Mouse (Mus musculus): ENCODE measurements around the gene Cmah. TPM values are rescaled to one million over a fixed set of nuclear protein-coding genes. Genes with fewer than 3 reads are reported as not detected.

The Cmah gene
- polyA plus RNA-seq, 1 experiment from 2014 or later = 1.4 TPM

GRCm38 (mm10) chr13:24519976-24520647, 192.9 kb downstream of the Cmah start:
- H3K4me3 ChIP-seq (replicated peaks; ENCODE audit: low read depth, low read length) = no peak overlapping the region
- no peaks in the 10 kb centered on the region for H3K36me3 ChIP-seq (ENCODE audit: insufficient read depth, low read length)
- ATAC-seq (replicated peaks; ENCODE audit: low FRiP score, low read depth) (no peak), DNase-seq (ENCODE audit: low spot score) (no peak)
- H3K9ac ChIP-seq (ENCODE audit: low read depth, low read length) = no peak overlapping the region
- no peaks in the 10 kb centered on the region for H3K27me3 ChIP-seq (ENCODE audit: insufficient read depth, low read length)
- H3K4me1 ChIP-seq (replicated peaks; ENCODE audit: insufficient read depth, low read length) = no peaks in the 10 kb centered on the region
- WGBS = 59% methylated on average over 14 of the region's 14 CpGs
- H3K27ac ChIP-seq = no peak overlapping the region
- TF ChIP-seq CTCF (IDR thresholded peaks at IDR 0.05; ENCODE audit: low read depth) = no peak
- no peaks in the 10 kb centered on the region for H3K9me3 ChIP-seq (replicated peaks; ENCODE audit: low read length)
- H3K4me2 ChIP-seq (ENCODE audit: low read length) = no peak overlapping the region

GRCm38 (mm10) chr13:24520796-24521195, 193.6 kb downstream of the Cmah start:
- Histone ChIP-seq H3K4me1 (replicated peaks; ENCODE audit: insufficient read depth, low read length) (no peaks in the 10 kb centered on the region), H3K36me3 (ENCODE audit: insufficient read depth, low read length) (no peaks in the 10 kb centered on the region), H3K27ac (no peak overlapping the region), H3K4me3 (replicated peaks; ENCODE audit: low read depth, low read length) (no peak overlapping the region), H3K9me3 (replicated peaks; ENCODE audit: low read length) (no peaks in the 10 kb centered on the region), H3K9ac (ENCODE audit: low read depth, low read length) (no peak overlapping the region), H3K27me3 (ENCODE audit: insufficient read depth, low read length) (no peaks in the 10 kb centered on the region), H3K4me2 (ENCODE audit: low read length) (no peak overlapping the region)
- 88% methylated on average over 10 of the region's 10 CpGs for WGBS
- DNase-seq (ENCODE audit: low spot score) = no peak
- no peak for TF ChIP-seq CTCF (IDR thresholded peaks at IDR 0.05; ENCODE audit: low read depth)
- no peak for ATAC-seq (replicated peaks; ENCODE audit: low FRiP score, low read depth)

- Histone ChIP-seq H3K9me3 (replicated peaks; ENCODE audit: low read length) (no peaks in the 10 kb centered on the region), H3K27ac (no peak overlapping the region), H3K9ac (ENCODE audit: low read depth, low read length) (no peak overlapping the region), H3K27me3 (ENCODE audit: insufficient read depth, low read length) (no peaks in the 10 kb centered on the region), H3K36me3 (ENCODE audit: insufficient read depth, low read length) (no peaks in the 10 kb centered on the region), H3K4me1 (replicated peaks; ENCODE audit: insufficient read depth, low read length) (no peaks in the 10 kb centered on the region), H3K4me3 (replicated peaks; ENCODE audit: low read depth, low read length) (no peak overlapping the region), H3K4me2 (ENCODE audit: low read length) (no peak overlapping the region)
- WGBS = 67% methylated on average over 18 of the region's 18 CpGs
- DNase-seq (ENCODE audit: low spot score) (peak; percentile 48), ATAC-seq (replicated peaks; ENCODE audit: low FRiP score, low read depth) (no peak)
- no peak for TF ChIP-seq CTCF (IDR thresholded peaks at IDR 0.05; ENCODE audit: low read depth)
These were observed 194.5 kb downstream of the Cmah start for GRCm38 (mm10) chr13:24521446-24522342.

- ATAC-seq (replicated peaks; ENCODE audit: low FRiP score, low read depth) (no peak), DNase-seq (ENCODE audit: low spot score) (no peak)
- Histone ChIP-seq H3K27ac (no peak overlapping the region), H3K4me2 (ENCODE audit: low read length) (no peak overlapping the region), H3K9ac (ENCODE audit: low read depth, low read length) (no peak overlapping the region), H3K36me3 (ENCODE audit: insufficient read depth, low read length) (no peaks in the 10 kb centered on the region), H3K9me3 (replicated peaks; ENCODE audit: low read length) (no peaks in the 10 kb centered on the region), H3K4me1 (replicated peaks; ENCODE audit: insufficient read depth, low read length) (no peaks in the 10 kb centered on the region), H3K27me3 (ENCODE audit: insufficient read depth, low read length) (no peaks in the 10 kb centered on the region), H3K4me3 (replicated peaks; ENCODE audit: low read depth, low read length) (no peak overlapping the region)
- TF ChIP-seq CTCF (IDR thresholded peaks at IDR 0.05; ENCODE audit: low read depth) = no peak
- 86% methylated on average over 7 of the region's 7 CpGs for WGBS
These were observed 195.2 kb downstream of the Cmah start for GRCm38 (mm10) chr13:24522343-24522837.

- TF ChIP-seq CTCF (IDR thresholded peaks at IDR 0.05; ENCODE audit: low read depth) = no peak
- Histone ChIP-seq H3K4me1 (replicated peaks; ENCODE audit: insufficient read depth, low read length) (no peaks in the 10 kb centered on the region), H3K36me3 (ENCODE audit: insufficient read depth, low read length) (no peaks in the 10 kb centered on the region), H3K27ac (no peak overlapping the region), H3K4me3 (replicated peaks; ENCODE audit: low read depth, low read length) (no peak overlapping the region), H3K9me3 (replicated peaks; ENCODE audit: low read length) (no peaks in the 10 kb centered on the region), H3K4me2 (ENCODE audit: low read length) (no peak overlapping the region), H3K27me3 (ENCODE audit: insufficient read depth, low read length) (no peaks in the 10 kb centered on the region), H3K9ac (ENCODE audit: low read depth, low read length) (no peak overlapping the region)
- DNase-seq (ENCODE audit: low spot score) = peak; percentile 75
- WGBS = 56% methylated on average over 4 of the region's 4 CpGs
- no peak for ATAC-seq (replicated peaks; ENCODE audit: low FRiP score, low read depth)
These were observed 196.5 kb downstream of the Cmah start for GRCm38 (mm10) chr13:24523587-24524221.

GRCm38 (mm10) chr13:24524468-24524867, 197.3 kb downstream of the Cmah start:
- Histone ChIP-seq H3K27ac (no peak overlapping the region), H3K4me2 (ENCODE audit: low read length) (no peak overlapping the region), H3K4me3 (replicated peaks; ENCODE audit: low read depth, low read length) (no peak overlapping the region), H3K9me3 (replicated peaks; ENCODE audit: low read length) (no peaks in the 10 kb centered on the region), H3K4me1 (replicated peaks; ENCODE audit: insufficient read depth, low read length) (no peaks in the 10 kb centered on the region), H3K27me3 (ENCODE audit: insufficient read depth, low read length) (no peaks in the 10 kb centered on the region), H3K36me3 (ENCODE audit: insufficient read depth, low read length) (no peaks in the 10 kb centered on the region), H3K9ac (ENCODE audit: low read depth, low read length) (no peak overlapping the region)
- TF ChIP-seq CTCF (IDR thresholded peaks at IDR 0.05; ENCODE audit: low read depth) = no peak
- ATAC-seq (replicated peaks; ENCODE audit: low FRiP score, low read depth) = no peak
- 66% methylated on average over 1 of the region's 1 CpGs for WGBS
- DNase-seq (ENCODE audit: low spot score) = no peak

All from kidney, postnatal 0 days (tissue).